Mouse (Mus musculus): ENCODE measurements around the gene Eef2kmt.

DNA sequence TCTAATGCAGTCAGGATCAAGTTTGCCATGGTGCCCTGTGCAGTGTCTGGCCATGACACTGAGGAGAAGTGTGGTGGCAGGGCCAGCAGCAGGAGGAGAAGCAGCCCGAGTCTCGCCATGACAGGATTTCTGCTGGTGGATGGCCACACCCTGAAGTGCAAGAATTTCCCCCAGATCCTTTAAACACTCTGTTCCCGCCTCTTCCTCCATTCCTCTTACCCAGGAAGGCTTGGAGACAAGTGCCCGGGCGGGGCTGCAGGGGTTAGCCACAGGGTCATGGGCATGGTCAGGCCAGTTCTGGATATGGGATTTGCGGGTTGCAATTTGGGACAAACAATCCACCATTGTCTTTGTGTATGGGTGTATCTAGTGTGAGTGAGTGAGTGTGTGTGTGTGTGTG lies 33.6 kb downstream of the Eef2kmt start, which contains the start of gene AU021092:
- TF ChIP-seq POLR2A (IDR thresholded peaks at IDR 0.05; ENCODE audit: extremely low read depth, insufficient read depth, low read length) (no peak), CTCF (IDR thresholded peaks at IDR 0.05; ENCODE audit: low read depth, low read length) (no peak)

All from liver, adult 2 months (tissue).